In the genomic region with DNA sequence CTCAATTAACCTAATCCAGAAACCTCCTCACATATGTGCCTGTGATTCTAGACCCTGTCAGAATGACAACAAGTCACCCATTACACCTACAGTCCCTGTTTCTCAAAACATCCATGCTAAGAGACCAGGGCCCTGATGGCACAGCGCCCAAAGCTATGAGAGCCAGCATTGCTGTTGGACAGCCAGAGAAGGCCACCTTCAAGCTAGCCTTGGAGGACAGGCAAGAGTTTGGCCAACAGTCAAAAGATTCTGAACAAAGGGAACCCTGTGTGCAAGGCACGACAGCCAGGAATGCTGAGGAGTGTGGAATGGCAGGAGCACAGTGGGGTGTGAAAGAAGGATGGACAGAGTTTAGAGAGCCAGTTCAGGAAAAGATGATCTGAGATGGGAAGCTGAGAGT, we compare ENCODE assay signal across 12 mouse cellular contexts.
"Had no signal": no experiment of that assay in that cellular context is flagged by ENCODE, and none has a peak within 500 bp of the region (broad histone marks: within the 10 kb centered on the region; RNA-seq: fewer than 3 reads in every experiment).

No protein-coding gene starts in this region.

- ATAC-seq: liver, embryonic 12.5 days; midbrain, embryonic 15.5 days had no signal

- DNase-seq: kidney, adult 9 months; kidney, postnatal 36 days; layer of hippocampus, adult 9-11 months; lung, embryonic 14.5 days; lung, postnatal 10 days; lung, postnatal 4 days; retina, postnatal 1 day; right cerebral cortex, postnatal 14 days; thymus, adult 18-20 months; thymus, postnatal 14 days had no signal
